Mouse (Mus musculus) testis, adult 2 months (tissue): ENCODE results near the gene Myh13.

ENCODE experiments used
- CTCF ChIP-seq: fragments of 200-500 bp; IDR thresholded peaks from 2 replicates; pipeline ENCODE4 v1.5.1; 2012; ENCODE audit warnings: low read depth, mild to moderate bottlenecking, inconsistent platforms, low read length, moderate library complexity; ENCODE audit not compliant: control insufficient read depth, insufficient read depth, insufficient replicate concordance
- POLR2A ChIP-seq: fragments of 200-500 bp; IDR thresholded peaks from 2 replicates; pipeline ENCODE4 v1.6.1; 2012; ENCODE audit warnings: low read depth, mild to moderate bottlenecking, inconsistent platforms, low read length, moderate library complexity; ENCODE audit not compliant: control insufficient read depth

- TF ChIP-seq CTCF (no peak), POLR2A (no peak)
These were observed 23.9 kb downstream of the Myh13 start for GRCm38 (mm10) chr11:67345186-67345855.
